Mouse (Mus musculus) lung, postnatal 36 days (tissue): Measurements from ENCODE around the gene Gm45902.

Source experiments
- DNase-seq: peaks from one replicate; pipeline ENCODE4 v3.0.0; 2022; ENCODE audit warnings: mixed read lengths

The Gm45902 gene

DNA sequence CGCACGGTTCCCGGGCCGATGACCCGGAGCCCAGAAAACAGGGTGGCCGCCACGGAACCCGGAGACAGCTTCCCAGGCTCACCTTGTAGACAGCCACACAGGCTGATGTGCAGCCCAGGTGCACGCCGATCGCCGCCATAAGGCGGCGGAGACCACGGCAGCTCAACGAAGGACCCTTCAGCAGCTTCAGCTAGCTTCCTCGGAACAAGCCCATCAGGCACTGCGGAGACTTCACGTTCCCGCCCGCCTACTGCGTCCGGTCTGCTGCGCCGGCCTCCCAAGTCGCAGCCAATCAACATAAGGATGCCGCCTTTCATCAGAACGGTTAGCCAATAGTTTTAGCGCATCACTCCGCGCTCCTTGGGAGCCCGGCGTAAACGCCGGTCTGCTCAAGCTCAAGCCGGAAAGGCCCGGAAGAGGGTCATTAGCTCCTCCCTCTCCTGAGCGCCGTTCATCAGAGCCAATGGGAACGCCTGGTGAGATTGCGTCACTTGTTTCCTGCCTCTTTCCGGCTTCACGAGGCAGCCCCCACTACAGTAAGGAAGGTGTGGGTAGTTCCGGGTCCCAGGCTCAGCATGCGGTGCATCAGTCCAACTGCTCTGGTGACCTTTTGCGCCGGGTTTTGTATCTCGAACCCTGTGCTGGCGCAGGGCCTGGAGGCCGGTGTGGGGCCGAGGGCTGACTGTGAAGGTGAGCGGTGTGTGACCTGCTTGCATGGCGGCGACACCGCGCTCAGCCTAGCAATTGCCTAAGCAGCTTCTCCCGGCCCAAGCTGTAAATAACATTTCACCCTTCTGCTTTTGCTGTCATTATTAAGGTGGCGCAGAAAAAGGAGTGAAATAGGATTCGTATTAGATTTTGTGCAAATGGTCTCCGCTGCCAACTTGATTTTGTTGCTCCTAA is at the start of gene Gm45902, which contains the start of the genes Hspa14 and Cdnf:
TSS of gene Gm45902 (minus strand) at position 239 of the 903 bp plus-strand sequence.
TSS of gene Hspa14 (minus strand) at position 263 of the 903 bp plus-strand sequence.
TSS of gene Cdnf (plus strand) at position 479 of the 903 bp plus-strand sequence.
- DNase-seq: peak; percentile 98

DNA sequence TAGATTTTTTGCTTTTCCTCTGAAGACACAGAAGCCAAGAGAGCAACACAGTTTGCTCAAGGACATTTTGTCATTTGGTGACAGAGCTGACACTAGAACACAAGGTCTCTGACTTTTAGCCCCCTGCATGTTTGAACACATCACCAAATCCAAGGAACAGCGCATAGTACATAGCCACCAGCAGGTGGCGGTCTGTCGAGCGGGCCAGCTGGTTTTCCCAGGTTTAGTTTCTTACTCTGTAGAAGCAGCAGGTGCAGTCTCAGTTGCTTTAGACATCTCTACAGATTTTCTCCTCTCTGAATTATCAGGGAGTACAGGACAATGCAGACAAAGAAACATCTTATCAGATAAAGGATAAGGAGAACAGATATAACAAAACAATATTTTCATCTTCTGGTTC is 34.0 kb upstream of the Gm45902 start:
- peak; percentile 61 for DNase-seq

DNA sequence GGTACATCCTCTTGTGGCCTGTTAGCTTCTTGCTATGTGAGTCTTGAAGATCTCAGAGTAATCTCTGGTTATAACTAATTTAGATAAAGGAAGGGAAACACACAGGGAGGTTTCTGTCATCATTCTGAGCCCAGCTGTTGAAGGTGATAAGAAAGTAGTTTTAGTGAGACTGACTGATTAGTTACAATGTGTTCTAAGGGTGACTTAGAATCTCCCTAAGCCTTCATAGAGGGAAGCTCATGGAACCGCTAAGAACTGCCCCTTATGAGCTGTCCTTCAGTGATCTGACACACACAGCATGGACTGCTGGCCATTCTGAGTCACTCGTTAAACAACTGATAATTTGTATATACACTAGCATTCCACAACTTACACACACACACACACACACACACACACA is 33.5 kb upstream of the Gm45902 start:
- no peak for DNase-seq

DNA sequence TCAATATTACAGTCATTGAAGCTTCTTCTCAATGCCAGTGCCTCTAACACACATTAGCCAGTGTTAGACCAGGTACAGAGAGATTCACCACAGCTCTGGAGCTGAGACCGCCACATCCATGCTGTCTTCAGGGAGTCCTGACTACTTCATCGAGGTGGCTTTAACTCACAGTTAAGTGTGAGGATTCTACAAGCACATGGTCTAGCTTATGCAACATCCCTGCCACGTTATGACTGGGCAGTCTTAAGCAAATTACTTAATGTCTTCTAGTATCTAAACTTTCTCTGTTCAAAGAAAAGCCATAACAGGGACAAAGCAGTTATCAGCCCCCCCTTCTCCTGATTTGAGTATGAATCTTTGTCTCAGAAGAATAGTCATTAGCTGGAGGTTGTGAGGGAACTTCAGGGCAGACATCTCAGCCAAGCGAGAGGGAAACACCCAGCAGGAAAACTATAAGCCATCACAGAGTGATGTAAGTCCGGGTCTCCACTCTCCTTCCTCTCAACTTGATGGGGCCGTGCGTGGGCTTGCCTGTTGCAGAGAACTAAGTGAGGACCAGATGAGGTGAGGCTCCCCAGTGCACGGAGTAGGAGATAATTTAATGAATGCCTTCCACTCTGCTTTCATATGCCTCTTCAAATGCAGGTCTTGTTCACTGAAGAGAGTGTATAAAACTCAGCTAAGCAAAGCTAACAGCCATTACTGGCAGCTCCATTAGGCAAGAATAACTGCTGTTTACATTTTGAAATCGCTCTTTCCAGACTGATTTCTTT is 28.9 kb upstream of the Gm45902 start:
- no peak for DNase-seq

GRCm38 (mm10) chr2:3526288-3526687 is 13.7 kb upstream of the Gm45902 start:
- no peak for DNase-seq

- DNase-seq: no peak
These were observed 10.0 kb upstream of the Gm45902 start for GRCm38 (mm10) chr2:3522558-3522957.

DNA sequence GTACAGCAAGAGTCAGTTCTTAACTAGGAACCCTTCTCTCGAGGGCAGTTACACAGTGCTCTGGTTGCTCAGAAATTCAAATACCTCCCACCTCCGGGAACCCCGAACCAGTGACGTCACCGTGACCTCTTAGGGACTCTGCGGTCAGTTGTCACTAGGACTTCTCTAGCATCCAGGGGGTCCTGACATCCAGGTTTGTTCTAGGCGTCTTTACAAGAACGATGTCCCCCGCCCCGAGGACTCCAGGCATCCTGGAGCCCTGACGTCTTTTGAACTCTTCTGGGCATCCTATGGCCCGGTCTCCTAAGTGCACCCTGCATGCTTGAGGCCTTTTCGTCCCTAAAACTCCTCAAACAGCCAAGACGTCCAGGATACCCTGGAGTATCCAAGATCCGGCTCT is 514 bp downstream of the Gm45902 start:
- peak; percentile 16 for DNase-seq

DNA sequence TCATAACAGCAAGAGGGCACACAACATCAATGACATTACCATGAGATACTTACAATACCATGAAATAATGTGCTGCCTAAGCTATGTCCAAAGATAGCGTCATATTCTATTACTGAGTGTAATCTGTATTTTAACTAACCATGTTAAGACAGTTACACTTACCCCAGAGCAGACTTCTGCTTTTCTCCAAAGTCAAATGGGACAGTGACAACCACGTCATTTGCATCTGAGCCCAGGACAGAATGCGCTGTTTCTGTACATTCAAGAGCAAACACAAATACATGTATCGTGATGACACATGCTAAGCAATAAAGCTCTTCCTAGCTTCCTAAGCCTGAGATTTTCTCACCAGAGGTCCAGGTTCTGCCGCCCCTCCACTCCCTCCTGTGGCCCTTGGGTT is 11.7 kb downstream of the Gm45902 start:
- DNase-seq: no peak

DNA sequence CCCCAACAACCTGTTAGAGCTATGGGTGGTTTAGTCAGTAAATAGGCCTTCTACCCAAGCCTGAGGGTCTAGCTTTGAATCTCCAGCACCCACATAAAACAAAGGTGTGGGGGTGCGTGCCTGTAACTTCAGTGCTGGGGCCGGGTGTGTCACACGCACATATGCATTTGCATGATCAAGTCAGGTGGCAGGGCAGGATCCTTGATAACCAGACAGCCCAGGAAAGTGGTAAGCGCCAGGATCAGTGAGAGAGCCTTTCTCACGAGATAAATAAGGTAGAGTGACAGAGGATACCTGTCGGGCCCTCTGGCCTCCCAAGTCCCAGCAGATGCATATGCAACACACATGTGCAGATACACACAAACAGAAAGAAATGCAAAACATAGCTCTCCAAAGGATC is 13.0 kb downstream of the Gm45902 start:
- DNase-seq: no peak

DNA sequence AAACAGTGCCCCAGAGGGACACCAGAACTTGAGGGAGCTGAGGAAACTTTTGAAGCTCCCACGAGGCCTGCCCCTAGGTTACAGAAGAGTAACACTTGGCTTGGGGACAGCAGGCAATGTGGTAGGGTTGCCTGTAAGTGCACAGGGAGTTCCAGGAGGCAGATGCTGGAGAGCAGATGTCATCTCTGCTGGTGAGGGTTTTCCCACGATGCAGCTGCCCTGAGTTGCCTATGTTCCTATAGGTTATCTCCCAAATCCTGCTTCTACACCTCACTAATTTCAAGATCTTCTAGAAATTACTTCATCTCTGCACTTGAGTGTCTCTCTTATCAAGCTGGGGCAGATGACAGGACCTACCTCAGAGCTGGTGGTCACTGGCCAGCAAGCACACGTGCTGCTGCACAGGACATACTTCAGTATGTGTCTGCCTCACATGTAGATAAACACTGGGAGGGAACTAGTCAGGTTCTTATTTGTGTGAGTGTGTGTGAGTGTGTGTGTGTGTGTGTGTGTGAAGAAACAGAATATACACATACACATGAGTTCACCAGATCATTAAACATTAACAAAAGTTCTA is 18.7 kb downstream of the Gm45902 start:
- no peak for DNase-seq

- no peak for DNase-seq
These were observed 22.8 kb downstream of the Gm45902 start for GRCm38 (mm10) chr2:3489816-3490215.

DNA sequence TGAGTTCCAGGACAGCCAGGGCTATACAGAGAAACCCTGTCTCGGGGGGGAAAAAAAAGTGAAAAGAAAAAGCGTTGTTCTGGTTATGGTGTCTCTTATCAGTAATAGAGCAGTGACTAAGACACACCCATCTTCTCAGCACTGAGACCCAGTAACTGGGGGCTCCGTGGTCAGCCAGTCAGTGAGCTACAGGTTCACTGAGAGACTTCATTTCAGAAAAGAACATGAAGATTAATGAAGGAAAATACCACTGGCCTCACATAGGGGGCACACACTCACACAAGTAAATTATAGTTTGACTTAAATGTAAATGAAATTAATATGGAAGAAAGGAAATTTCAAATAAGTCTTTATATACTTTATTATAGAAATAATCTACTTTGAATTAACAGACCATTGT is 32.4 kb downstream of the Gm45902 start:
- DNase-seq: no peak

GRCm38 (mm10) chr2:3475746-3476251 is 36.8 kb downstream of the Gm45902 start:
- DNase-seq: peak; percentile 10

DNA sequence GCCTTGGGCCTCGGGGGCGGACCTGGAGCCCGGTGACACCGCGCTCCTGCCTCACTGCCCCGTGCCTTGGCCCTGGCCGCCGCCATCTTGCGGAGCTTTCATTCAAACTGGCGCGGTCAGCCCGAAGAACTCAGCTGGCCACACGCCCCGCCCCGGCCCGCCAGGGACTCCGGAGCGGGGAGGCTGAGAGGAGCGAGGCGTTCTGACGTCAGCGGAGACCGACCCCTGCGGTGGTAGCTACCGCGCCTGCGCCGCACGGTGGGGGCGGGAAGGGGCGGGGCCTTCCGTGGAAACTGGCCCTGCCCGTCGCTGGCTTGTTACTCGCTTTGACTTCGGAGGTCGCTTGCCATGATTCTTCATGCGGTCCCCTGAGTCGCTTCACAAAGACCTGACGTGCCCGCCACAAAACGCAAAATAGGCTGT is 37.7 kb downstream of the Gm45902 start, which contains the start of gene Suv39h2:
TSS of gene Suv39h2 (minus strand) at position 171 of the 423 bp plus-strand sequence.
- peak; percentile 97 for DNase-seq

DNA sequence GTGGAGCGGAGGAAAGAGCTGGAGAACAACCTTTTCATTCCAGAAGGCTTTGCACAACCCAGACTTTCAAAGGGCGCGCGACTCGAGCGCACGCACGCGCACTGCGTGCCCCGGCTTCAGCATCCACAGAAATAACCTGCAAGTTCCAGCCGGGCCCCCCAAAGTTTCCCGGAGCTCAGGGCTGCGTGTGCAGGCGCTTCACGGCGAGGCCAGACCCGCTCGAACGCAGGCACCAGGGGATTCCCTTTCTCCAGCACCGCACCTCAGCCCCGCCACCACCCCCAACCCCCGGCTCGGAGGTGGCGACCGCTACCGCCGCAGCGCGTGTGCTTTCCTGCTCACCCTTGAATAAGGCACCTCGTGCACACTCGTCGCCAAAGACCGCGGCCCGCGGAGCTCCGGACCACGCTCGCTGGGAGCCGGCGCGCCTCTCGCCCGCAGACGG is 38.2 kb downstream of the Gm45902 start:
- peak; percentile 60 for DNase-seq

GRCm38 (mm10) chr2:3473891-3474290 is 38.7 kb downstream of the Gm45902 start:
- DNase-seq: no peak

DNA sequence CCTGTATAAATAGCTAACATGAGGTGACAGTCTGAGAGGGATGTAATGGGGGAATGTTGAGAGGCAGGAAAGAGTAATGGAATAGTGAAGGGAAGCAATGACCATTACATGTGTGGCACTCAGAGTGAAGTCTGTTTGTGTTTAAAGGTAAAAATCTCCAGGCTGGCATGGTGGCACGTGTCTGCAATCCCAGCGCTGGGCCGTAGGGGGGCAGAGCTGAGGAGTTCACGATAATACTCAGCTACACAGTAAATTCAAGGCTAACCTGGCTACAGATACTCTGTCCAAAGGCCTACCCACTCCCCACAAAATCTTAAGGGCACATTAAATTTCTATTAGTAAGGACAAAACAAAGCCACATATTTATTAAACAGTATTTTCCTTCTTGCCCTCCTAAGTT is 56.0 kb downstream of the Gm45902 start:
- DNase-seq: no peak
